Mouse (Mus musculus) layer of hippocampus, postnatal 10 days (tissue): ENCODE data around the gene Olfr772. TPM values are rescaled to one million over a fixed set of nuclear protein-coding genes. Genes with fewer than 3 reads are reported as not detected.
"Not testable (repeated sequence)": the region's sequence is repeated elsewhere in the genome, so short reads cannot be mapped to it uniquely, and the experiment has no call there.

ENCODE experiments used
- DNase-seq, 2 experiments: peaks; one replicate each; pipeline ENCODE4 v3.0.0; 2021; ENCODE audit warnings: low spot score in 2 of 2
- long read RNA-seq: library from polyadenylated mRNA; stranded (forward); transcript quantifications from one replicate; pipeline ENCODE4 v2.0.0, GENCODE M21; 2023
- total RNA-seq, 2 experiments: library from RNA; stranded (reverse); gene quantifications; 2 replicates each; pipeline ENCODE4 v1.2.3; 2021

The Olfr772 gene
- not detected for total RNA-seq
- long read RNA-seq = 0 reads

- not testable (repeated sequence) for DNase-seq
Observed at GRCm38 (mm10) chr10:129177821-129178220, at the start of gene Olfr772. TSS of gene Olfr772 (minus strand) at chr10:129177921.

- not testable (repeated sequence) for DNase-seq
Observed at GRCm38 (mm10) chr10:129187319-129187718, 9.6 kb upstream of the Olfr772 start, which contains the start of gene Olfr773. TSS of gene Olfr773 (minus strand) at chr10:129187419.

- DNase-seq = no peak
Observed at GRCm38 (mm10) chr10:129164651-129165050, 13.1 kb downstream of the Olfr772 start, which contains the start of gene Olfr771. TSS of gene Olfr771 (minus strand) at chr10:129164751.

- no peak for DNase-seq
Observed at GRCm38 (mm10) chr10:129138898-129139297, 38.8 kb downstream of the Olfr772 start, which contains the start of gene Olfr770. TSS of gene Olfr770 (minus strand) at chr10:129138998.

Other genes with a start within 250 kb of the Olfr772 start
- gene Itga7, start 244.1 kb downstream of the Olfr772 start, total RNA-seq = 10 to 100 TPM; 22.2 to 27.4 TPM
- not detected for gene Mettl7b, start 216.9 kb downstream of the Olfr772 start, total RNA-seq
- gene Olfr9, start 188.5 kb downstream of the Olfr772 start, total RNA-seq = not detected
- gene Olfr763, start 167.1 kb downstream of the Olfr772 start, total RNA-seq = not detected
- not detected for gene Olfr764-ps1, start 138.0 kb downstream of the Olfr772 start, total RNA-seq
- not detected for gene Olfr765, start 127.9 kb downstream of the Olfr772 start, total RNA-seq
- gene Olfr766-ps1, start 108.9 kb downstream of the Olfr772 start, total RNA-seq = not detected
- gene Olfr767, start 95.0 kb downstream of the Olfr772 start, total RNA-seq = under 1 TPM in 1 of 2 experiments, not detected in 1; 0.07 TPM
- gene Olfr768, start 78.5 kb downstream of the Olfr772 start, total RNA-seq = not detected
- not detected for gene Olfr769, start 60.1 kb downstream of the Olfr772 start, total RNA-seq
- gene Olfr770, start 38.9 kb downstream of the Olfr772 start, total RNA-seq = not detected
- not detected for gene Olfr771, start 13.2 kb downstream of the Olfr772 start, total RNA-seq
- gene Olfr773, start 9.5 kb upstream of the Olfr772 start, total RNA-seq = not detected
- gene Olfr774, start 58.3 kb upstream of the Olfr772 start, total RNA-seq = not detected
- gene Olfr775, start 70.5 kb upstream of the Olfr772 start, total RNA-seq = not detected
- not detected for gene Olfr776, start 81.2 kb upstream of the Olfr772 start, total RNA-seq
- not detected for gene Olfr777, start 93.6 kb upstream of the Olfr772 start, total RNA-seq
- gene Olfr780, start 140.2 kb upstream of the Olfr772 start, total RNA-seq = not detected
- gene Olfr781, start 150.9 kb upstream of the Olfr772 start, total RNA-seq = not detected
- gene Olfr782, start 170.9 kb upstream of the Olfr772 start, total RNA-seq = not detected
- gene Olfr784, start 206.2 kb upstream of the Olfr772 start, total RNA-seq = under 1 TPM in 1 of 2 experiments, not detected in 1; 0.18 TPM
- gene Olfr785, start 227.5 kb upstream of the Olfr772 start, total RNA-seq = not detected
- gene Olfr786, start 249.4 kb upstream of the Olfr772 start, total RNA-seq = not detected